Mouse (Mus musculus) heart, embryonic 14.5 days (tissue): ENCODE data around the gene Cbr3. TPM values are rescaled to one million over a fixed set of nuclear protein-coding genes. Genes with fewer than 3 reads are reported as not detected.

Experiments used
- ATAC-seq: fragments of 200-750 bp; cut with Nextera tagmentation; 2 replicates; pipeline ENCODE4 v1.8.0; 2017; ENCODE audit warnings: low read depth, moderate TSS enrichment; ENCODE audit not compliant: insufficient number of reproducible peaks, insufficient read depth, low FRiP score
- H3K27ac ChIP-seq, 2 experiments: fragments of 200-500 bp in 1 of 2; fragments of 300-500 bp in 1 of 2; sonication (generic) in 1 of 2; replicated peaks in 1 of 2; 2 replicates each; pipeline ENCODE4 v1.5.1; 2012 to 2014; ENCODE audit warnings: low read depth in 2 of 2, low read length in 2 of 2, control low read depth in 1 of 2, mild to moderate bottlenecking in 1 of 2, mixed read lengths in 1 of 2; ENCODE audit not compliant: control insufficient read depth in 1 of 2, insufficient read depth in 1 of 2
- H3K27me3 ChIP-seq: fragments of 300-500 bp; sonication (generic); 2 replicates; pipeline ENCODE4 v1.6.1; 2014; ENCODE audit warnings: mild to moderate bottlenecking, low read length, control low read depth; ENCODE audit not compliant: control insufficient read depth, insufficient read depth
- H3K36me3 ChIP-seq: fragments of 300-500 bp; sonication (generic); 2 replicates; pipeline ENCODE4 v1.6.1; 2014; ENCODE audit warnings: mild to moderate bottlenecking, control low read depth, low read length, mixed read lengths; ENCODE audit not compliant: control insufficient read depth, insufficient read depth
- H3K4me1 ChIP-seq, 2 experiments: fragments of 200-500 bp in 1 of 2; fragments of 300-500 bp in 1 of 2; sonication (generic) in 1 of 2; 2 replicates each; pipeline ENCODE4 v1.6.1; 2012 to 2014; ENCODE audit warnings: low read length in 2 of 2, control low read depth in 1 of 2, mixed read lengths in 1 of 2; ENCODE audit not compliant: control insufficient read depth in 2 of 2, insufficient read depth in 2 of 2
- H3K4me2 ChIP-seq: fragments of 300-500 bp; sonication (generic); 2 replicates; pipeline ENCODE4 v1.6.1; 2014; ENCODE audit warnings: mild to moderate bottlenecking, low read length
- H3K4me3 ChIP-seq, 2 experiments: fragments of 200-500 bp in 1 of 2; fragments of 300-500 bp in 1 of 2; sonication (generic) in 1 of 2; 2 replicates each; pipeline ENCODE4 v1.5.1; 2012 to 2014; ENCODE audit warnings: low read length in 2 of 2, mild to moderate bottlenecking in 2 of 2, control low read depth in 1 of 2, low read depth in 1 of 2, moderate library complexity in 1 of 2; ENCODE audit not compliant: control insufficient read depth in 1 of 2, insufficient read depth in 1 of 2
- H3K9ac ChIP-seq: fragments of 300-500 bp; sonication (generic); 2 replicates; pipeline ENCODE4 v1.6.1; 2014; ENCODE audit warnings: mild to moderate bottlenecking, low read length
- H3K9me3 ChIP-seq: fragments of 300-500 bp; sonication (generic); 2 replicates; pipeline ENCODE4 v1.6.1; 2016; ENCODE audit warnings: low read length, control low read depth; ENCODE audit not compliant: control insufficient read depth
- WGBS: fragments of 180-500 bp; shearing (Covaris S2); extraction: QIAGEN DNeasy Blood & Tissue Kit; methylation state at CpG from one replicate; pipeline ENCODE4 v1.1.7; 2014; 5-methylcytosine and 5-hydroxymethylcytosine counted together
- polyA plus RNA-seq: library from polyadenylated mRNA; unstranded; fragments of >200 nt; fragmentation: Nextera tagmentation; extraction: Ambion mirVana; gene quantifications from 2 replicates; pipeline ENCODE4 v1.2.1, GENCODE M21; 2014

Gene Cbr3
- polyA plus RNA-seq, 1 experiment from 2014 or later: 0.77 TPM

DNA sequence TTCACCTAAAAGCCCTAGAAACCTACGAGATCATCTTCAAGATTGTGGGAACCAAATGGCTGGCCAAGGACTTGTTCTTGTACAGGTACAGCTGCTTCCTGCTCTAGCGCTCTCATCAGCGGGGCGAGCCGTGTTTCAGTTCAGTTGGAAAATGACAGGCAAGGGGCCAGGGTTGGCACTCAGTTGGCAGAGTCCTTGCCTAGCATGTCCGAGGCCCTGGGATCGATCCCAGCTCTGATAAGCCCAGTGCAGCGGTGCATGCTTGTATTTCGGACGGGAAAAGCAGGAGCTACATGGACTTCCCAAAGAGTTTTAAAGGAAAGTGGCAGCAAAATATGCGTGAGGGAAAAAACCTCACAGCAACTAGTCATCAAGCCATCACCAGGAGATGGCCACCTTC is 56.2 kb downstream of the Cbr3 start:
- no peaks in the 10 kb centered on the region for H3K27me3 ChIP-seq
- no peak for ATAC-seq
- no peak overlapping the region for H3K9ac ChIP-seq
- no peaks in the 10 kb centered on the region for H3K4me1 ChIP-seq
- WGBS: 89% methylated on average over 11 of the region's 11 CpGs
- no peaks in the 10 kb centered on the region for H3K9me3 ChIP-seq
- no peak overlapping the region for H3K27ac ChIP-seq
- H3K4me2 ChIP-seq: no peak overlapping the region
- peaks cover 4% of the 10 kb centered on the region; the same call in 1 of the 2 replicates for H3K36me3 ChIP-seq
- no peak overlapping the region for H3K4me3 ChIP-seq

Other genes starting within 250 kb of the Cbr3 start
- 4.0 and 6.0 TPM in 2 replicates for gene Setd4, start 79.2 kb upstream of the Cbr3 start, polyA plus RNA-seq
- gene Cbr1, start 77.4 kb upstream of the Cbr3 start, polyA plus RNA-seq: 56.2 and 60.9 TPM in 2 replicates
- not detected in 2 replicates for gene Gm5678, start 55.1 kb upstream of the Cbr3 start, polyA plus RNA-seq
- 8.1 and 8.2 TPM in 2 replicates for gene Dop1b, start 28.7 kb downstream of the Cbr3 start, polyA plus RNA-seq
- gene Morc3, start 148.9 kb downstream of the Cbr3 start, polyA plus RNA-seq: 23.8 and 27.2 TPM in 2 replicates
- gene Chaf1b, start 200.7 kb downstream of the Cbr3 start, polyA plus RNA-seq: 39.0 and 41.1 TPM in 2 replicates